ENCODE assay signal across 25 mouse cellular contexts in genomic region chr6:125119387-125119786, GRCm38 (mm10). TPM values are rescaled to one million over a fixed set of nuclear protein-coding genes. Genes with fewer than 3 reads are reported as not detected.
A peak's percentile ranks its signal among the peaks of the same experiment; 100 is the strongest.
DNase-seq lines count a peak whose midpoint lies in the region; ATAC-seq and TF ChIP-seq lines count a peak whose summit lies in the region.
"Had no signal": no experiment of that assay in that cellular context is flagged by ENCODE, and none has a peak within 500 bp of the region (broad histone marks: within the 10 kb centered on the region; RNA-seq: fewer than 3 reads in every experiment).

No protein-coding gene starts in this region.

- H3K4me3 ChIP-seq in heart, embryonic 10.5 days: no peak overlapping the region
- no peak overlapping the region for H3K4me3 ChIP-seq in kidney, adult 2 months (ENCODE audit: insufficient read depth, low read depth, low read length)
- H3K4me3 ChIP-seq in kidney, embryonic 15.5 days (replicated peaks): no peak overlapping the region
- H3K4me3 ChIP-seq: embryonic facial prominence, embryonic 10.5 days; embryonic facial prominence, embryonic 13.5 days; erythroblast, embryonic 14.5 days; forebrain, embryonic 12.5 days; forebrain, embryonic 15.5 days; heart, adult 2 months; hindbrain, embryonic 12.5 days; hindbrain, embryonic 15.5 days had no signal

- 92% methylated on average over 8 of the region's 8 CpGs for WGBS in heart, embryonic 10.5 days
- WGBS in kidney, adult 2 months: 65% methylated on average over 8 of the region's 8 CpGs
- 95% methylated on average over 8 of the region's 8 CpGs for WGBS in kidney, embryonic 15.5 days

- peak; percentile 72 for DNase-seq in heart, embryonic 10.5 days (ENCODE audit: low spot score)
- no peak for DNase-seq in heart, adult 11 months
- peak; percentile 75 for DNase-seq in kidney, adult 2 months
- peak; percentile 55 for DNase-seq in kidney, postnatal 36 days
- DNase-seq in kidney, postnatal 4 days: no peak
- DNase-seq: adrenal gland, adult 8-10 months; adrenal gland, postnatal 25 days; cerebellum, adult 11-12 months; cerebellum, adult 8-10 months; cerebellum, postnatal 10 days; cerebellum, postnatal 36 days; embryo, embryonic 11 days; gastrocnemius, postnatal 25 days; heart, adult 2 months had no signal

- H3K9me3 ChIP-seq in heart, embryonic 10.5 days: no peaks in the 10 kb centered on the region
- H3K9me3 ChIP-seq in kidney, embryonic 15.5 days (replicated peaks): no peaks in the 10 kb centered on the region
- H3K9me3 ChIP-seq: embryonic facial prominence, embryonic 10.5 days; embryonic facial prominence, embryonic 13.5 days; forebrain, embryonic 12.5 days; forebrain, embryonic 15.5 days; hindbrain, embryonic 12.5 days; hindbrain, embryonic 15.5 days had no signal

- no peak for TF ChIP-seq CTCF in kidney, adult 2 months (conservative IDR thresholded peaks at IDR 0.05; ENCODE audit: insufficient read depth, insufficient read length, low read depth, low read length)

- no peak for TF ChIP-seq POLR2A in kidney, adult 2 months (IDR thresholded peaks at IDR 0.05; ENCODE audit: low read depth, low read length)

- ATAC-seq in kidney, embryonic 15.5 days (replicated peaks; ENCODE audit: low FRiP score): no peak
- ATAC-seq: activated CD4-positive, CD25-positive, alpha-beta regulatory T cell, adult 4 months; forebrain, embryonic 15.5 days had no signal

- H3K27ac ChIP-seq in heart, embryonic 10.5 days: no peak overlapping the region
- H3K27ac ChIP-seq in kidney, adult 2 months (ENCODE audit: insufficient read depth, low read depth, low read length): peak overlapping the region; percentile 25; the same call in 1 of the 2 replicates
- H3K27ac ChIP-seq in kidney, embryonic 15.5 days: no peak overlapping the region
- H3K27ac ChIP-seq: embryonic facial prominence, embryonic 10.5 days; embryonic facial prominence, embryonic 13.5 days; forebrain, embryonic 12.5 days; forebrain, embryonic 15.5 days; heart, adult 2 months; hindbrain, embryonic 12.5 days; hindbrain, embryonic 15.5 days had no signal

- H3K4me2 ChIP-seq in kidney, embryonic 15.5 days: no peak overlapping the region
- H3K4me2 ChIP-seq: embryonic facial prominence, embryonic 13.5 days; forebrain, embryonic 12.5 days; forebrain, embryonic 15.5 days; heart, embryonic 11.5 days; hindbrain, embryonic 12.5 days; hindbrain, embryonic 15.5 days had no signal

- H3K9ac ChIP-seq in kidney, embryonic 15.5 days: no peak overlapping the region
- H3K9ac ChIP-seq: embryonic facial prominence, embryonic 13.5 days; forebrain, embryonic 12.5 days; forebrain, embryonic 15.5 days; hindbrain, embryonic 12.5 days; hindbrain, embryonic 15.5 days had no signal

- H3K36me3 ChIP-seq in heart, embryonic 10.5 days: peaks cover 100% of the 10 kb centered on the region
- peaks cover 20% of the 10 kb centered on the region for H3K36me3 ChIP-seq in kidney, adult 2 months (ENCODE audit: control insufficient read depth, insufficient read depth, low read length)
- peaks cover 98% of the 10 kb centered on the region for H3K36me3 ChIP-seq in kidney, embryonic 15.5 days

- H3K4me1 ChIP-seq in heart, embryonic 10.5 days: no peaks in the 10 kb centered on the region
- peaks cover 3% of the 10 kb centered on the region; the same call in 1 of the 2 replicates for H3K4me1 ChIP-seq in kidney, adult 2 months (ENCODE audit: control insufficient read depth, insufficient read depth, low read length)
- H3K4me1 ChIP-seq in kidney, embryonic 15.5 days: no peaks in the 10 kb centered on the region
- H3K4me1 ChIP-seq: embryonic facial prominence, embryonic 10.5 days; embryonic facial prominence, embryonic 13.5 days; forebrain, embryonic 12.5 days; forebrain, embryonic 15.5 days; hindbrain, embryonic 12.5 days; hindbrain, embryonic 15.5 days had no signal

- H3K27me3 ChIP-seq in heart, embryonic 10.5 days (ENCODE audit: insufficient read depth, poor library complexity, severe bottlenecking): no peaks in the 10 kb centered on the region
- H3K27me3 ChIP-seq in kidney, adult 2 months (replicated peaks; ENCODE audit: control insufficient read depth, insufficient read depth, low read length): no peaks in the 10 kb centered on the region
- H3K27me3 ChIP-seq in kidney, embryonic 15.5 days: no peaks in the 10 kb centered on the region
- H3K27me3 ChIP-seq: embryonic facial prominence, embryonic 13.5 days; forebrain, embryonic 12.5 days; forebrain, embryonic 15.5 days; hindbrain, embryonic 12.5 days; hindbrain, embryonic 15.5 days had no signal

RNA-seq across cellular contexts. Expression of gene Nop2, which starts 12.3 kb away (rescaled TPM):
- 73.2 and 92.7 TPM in 2 replicates for polyA plus RNA-seq in heart, embryonic 10.5 days (2016; fragmentation: Nextera tagmentation; extraction: Ambion mirVana)
- polyA plus RNA-seq in kidney, adult 2 months (2012; rRNA removed): 15.5 and 16.5 TPM in 2 replicates
- polyA plus RNA-seq in kidney, embryonic 15.5 days (2015; fragmentation: Nextera tagmentation; extraction: Ambion mirVana): 65.0 and 69.0 TPM in 2 replicates

RNA-seq across cellular contexts. Expression of gene Chd4, which starts 23.6 kb away (rescaled TPM):
- polyA plus RNA-seq in heart, embryonic 10.5 days (2016; fragmentation: Nextera tagmentation; extraction: Ambion mirVana): 75.0 and 88.6 TPM in 2 replicates
- 43.6 and 57.7 TPM in 2 replicates for polyA plus RNA-seq in kidney, adult 2 months (2012; rRNA removed)
- polyA plus RNA-seq in kidney, embryonic 15.5 days (2015; fragmentation: Nextera tagmentation; extraction: Ambion mirVana): 99.2 and 100 TPM in 2 replicates

RNA-seq across cellular contexts. Expression of gene Iffo1, which starts 25.7 kb away (rescaled TPM):
- 11.7 and 11.9 TPM in 2 replicates for polyA plus RNA-seq in heart, embryonic 10.5 days (2016; fragmentation: Nextera tagmentation; extraction: Ambion mirVana)
- polyA plus RNA-seq in kidney, adult 2 months (2012; rRNA removed): 35.0 and 36.4 TPM in 2 replicates
- polyA plus RNA-seq in kidney, embryonic 15.5 days (2015; fragmentation: Nextera tagmentation; extraction: Ambion mirVana): 9.6 and 10.4 TPM in 2 replicates

RNA-seq across cellular contexts. Expression of gene Gapdh, which starts 46.9 kb away (rescaled TPM):
- 3,676 and 4,272 TPM in 2 replicates for polyA plus RNA-seq in heart, embryonic 10.5 days (2016; fragmentation: Nextera tagmentation; extraction: Ambion mirVana)
- 7,324 and 7,933 TPM in 2 replicates for polyA plus RNA-seq in kidney, adult 2 months (2012; rRNA removed)
- 2,116 and 2,124 TPM in 2 replicates for polyA plus RNA-seq in kidney, embryonic 15.5 days (2015; fragmentation: Nextera tagmentation; extraction: Ambion mirVana)

RNA-seq across cellular contexts. Expression of gene Lpar5, which starts 51.7 kb away (rescaled TPM):
- polyA plus RNA-seq in heart, embryonic 10.5 days (2016; fragmentation: Nextera tagmentation; extraction: Ambion mirVana): 0.37 and 0.38 TPM in 2 replicates
- 2.9 and 3.5 TPM in 2 replicates for polyA plus RNA-seq in kidney, adult 2 months (2012; rRNA removed)
- polyA plus RNA-seq in kidney, embryonic 15.5 days (2015; fragmentation: Nextera tagmentation; extraction: Ambion mirVana): 0.33 and 0.55 TPM in 2 replicates
- polyA plus RNA-seq: heart, embryonic 14.5 days had no signal

Comparison
In these comparisons a context has a peak if more than half of its experiments do, and no peak if none do; other contexts are left out.
1. DNase-seq: peak in heart, embryonic 10.5 days (single experiment), kidney, adult 2 months (single experiment) and kidney, postnatal 36 days (2 of 2); none in heart, adult 11 months (single experiment) and kidney, postnatal 4 days (0 of 2).